Mouse (Mus musculus) embryonic facial prominence, embryonic 13.5 days (tissue): ENCODE data around the gene Ugt1a2. TPM values are rescaled to one million over a fixed set of nuclear protein-coding genes. Genes with fewer than 3 reads are reported as not detected.

Experiments
- ATAC-seq: fragments of 200-750 bp; cut with Nextera tagmentation; 2 replicates; pipeline ENCODE4 v1.8.0; 2017; ENCODE audit warnings: low read depth; ENCODE audit not compliant: insufficient number of reproducible peaks, insufficient read depth, low FRiP score, low TSS enrichment
- H3K27ac ChIP-seq: fragments of 300-500 bp; sonication (generic); 2 replicates; pipeline ENCODE4 v1.5.1; 2015; ENCODE audit warnings: moderate library complexity, mild to moderate bottlenecking, inconsistent platforms
- H3K27me3 ChIP-seq: fragments of 300-500 bp; sonication (generic); 2 replicates; pipeline ENCODE4 v1.6.1; 2015; ENCODE audit warnings: mild to moderate bottlenecking, inconsistent platforms
- H3K36me3 ChIP-seq: fragments of 300-500 bp; sonication (generic); 2 replicates; pipeline ENCODE4 v1.6.1; 2015; ENCODE audit warnings: mild to moderate bottlenecking, inconsistent platforms
- H3K4me1 ChIP-seq: fragments of 300-500 bp; sonication (generic); 2 replicates; pipeline ENCODE4 v1.6.1; 2015; ENCODE audit warnings: inconsistent platforms
- H3K4me2 ChIP-seq: fragments of 300-500 bp; sonication (generic); 2 replicates; pipeline ENCODE4 v1.6.1; 2015; ENCODE audit warnings: moderate library complexity, mild to moderate bottlenecking, inconsistent platforms
- H3K4me3 ChIP-seq: fragments of 300-500 bp; sonication (generic); 2 replicates; pipeline ENCODE4 v1.5.1; 2015; ENCODE audit warnings: mild to moderate bottlenecking, inconsistent platforms
- H3K9ac ChIP-seq: fragments of 300-500 bp; sonication (generic); 2 replicates; pipeline ENCODE4 v1.6.1; 2015; ENCODE audit warnings: mild to moderate bottlenecking, inconsistent platforms
- H3K9me3 ChIP-seq: fragments of 300-500 bp; sonication (generic); 2 replicates; pipeline ENCODE4 v1.6.1; 2016; ENCODE audit warnings: inconsistent platforms
- WGBS: fragments of 180-500 bp; shearing (Covaris S2); methylation state at CpG from one replicate; pipeline ENCODE4 v1.1.7; 2015; ENCODE audit warnings: mixed read lengths; 5-methylcytosine and 5-hydroxymethylcytosine counted together
- polyA plus RNA-seq: library from polyadenylated mRNA; unstranded; fragments of >200 nt; fragmentation: Nextera tagmentation; extraction: Ambion mirVana; gene quantifications from 2 replicates; pipeline ENCODE4 v1.2.1, GENCODE M21; 2015

Gene Ugt1a2
- polyA plus RNA-seq, 1 experiment from 2014 or later = not detected

DNA sequence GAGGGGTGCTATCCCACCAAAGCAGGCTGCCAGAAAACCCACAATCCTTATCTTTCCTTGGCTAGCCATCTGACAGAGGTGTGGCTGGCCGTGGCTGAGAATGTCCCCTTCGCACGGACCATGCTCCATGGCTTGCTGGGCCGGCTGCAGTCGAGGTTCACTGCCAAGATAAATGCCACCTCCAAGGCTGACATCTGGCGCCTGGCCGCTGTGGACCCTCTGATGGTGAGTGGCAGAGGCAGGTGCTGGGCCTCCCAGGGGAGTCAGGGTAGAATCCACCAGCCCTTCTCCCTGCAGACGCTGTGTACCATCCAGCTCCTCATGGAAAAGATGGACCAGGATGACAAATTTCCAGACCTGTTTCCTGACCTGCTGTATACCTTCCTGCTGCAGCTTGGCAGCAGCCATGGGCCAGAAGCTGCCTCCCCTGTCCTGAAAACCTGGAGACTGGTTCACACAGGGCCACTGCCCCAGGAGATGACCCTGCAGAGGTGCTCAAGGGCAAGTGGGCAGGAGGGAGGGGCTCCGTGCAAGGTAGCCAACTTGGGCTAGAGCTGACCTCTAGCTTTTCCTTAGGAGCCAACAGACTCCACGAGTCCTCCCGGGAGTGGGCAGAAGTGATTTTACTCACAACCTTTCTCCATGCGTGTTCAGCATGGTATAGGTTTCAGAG lies 54.5 kb downstream of the Ugt1a2 start:
- Histone ChIP-seq H3K9ac (no peak overlapping the region), H3K4me1 (no peaks in the 10 kb centered on the region), H3K27me3 (no peaks in the 10 kb centered on the region), H3K4me2 (no peak overlapping the region), H3K4me3 (no peak overlapping the region), H3K9me3 (peaks cover 68% of the 10 kb centered on the region), H3K27ac (no peak overlapping the region), H3K36me3 (peaks cover 7% of the 10 kb centered on the region)
- 86% methylated on average over 12 of the region's 12 CpGs for WGBS
- ATAC-seq = 0 out of 2 replicates have a peak, but pooled peaks have one; percentile 0

DNA sequence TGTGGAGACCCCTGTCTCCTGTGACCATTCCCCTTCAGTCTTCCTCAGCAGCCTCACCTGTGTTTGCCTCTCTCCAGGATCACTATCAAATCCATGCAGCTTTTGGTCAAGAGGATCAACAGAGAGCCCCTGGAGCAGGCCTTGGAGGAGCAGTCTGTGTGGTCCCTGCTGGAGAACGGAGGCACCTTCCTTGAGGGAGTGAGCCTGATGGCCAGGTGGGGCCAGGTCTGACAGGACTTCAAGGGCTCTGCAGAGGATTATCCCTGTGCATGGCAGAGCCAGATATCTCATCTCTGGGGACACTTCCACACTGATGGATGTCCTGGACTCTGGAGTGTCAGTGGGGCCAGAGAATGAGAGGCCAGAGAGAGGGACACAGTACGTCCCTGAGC lies 55.1 kb downstream of the Ugt1a2 start:
- H3K36me3 ChIP-seq = peaks cover 13% of the 10 kb centered on the region
- H3K27ac ChIP-seq = no peak overlapping the region
- 50% methylated on average over 2 of the region's 2 CpGs for WGBS
- H3K9ac ChIP-seq = no peak overlapping the region
- peak; percentile 5; the same call in 1 of the 2 replicates for ATAC-seq
- H3K4me2 ChIP-seq = no peak overlapping the region
- peaks cover 63% of the 10 kb centered on the region for H3K9me3 ChIP-seq
- no peaks in the 10 kb centered on the region for H3K4me1 ChIP-seq
- no peak overlapping the region for H3K4me3 ChIP-seq
- H3K27me3 ChIP-seq = no peaks in the 10 kb centered on the region

DNA sequence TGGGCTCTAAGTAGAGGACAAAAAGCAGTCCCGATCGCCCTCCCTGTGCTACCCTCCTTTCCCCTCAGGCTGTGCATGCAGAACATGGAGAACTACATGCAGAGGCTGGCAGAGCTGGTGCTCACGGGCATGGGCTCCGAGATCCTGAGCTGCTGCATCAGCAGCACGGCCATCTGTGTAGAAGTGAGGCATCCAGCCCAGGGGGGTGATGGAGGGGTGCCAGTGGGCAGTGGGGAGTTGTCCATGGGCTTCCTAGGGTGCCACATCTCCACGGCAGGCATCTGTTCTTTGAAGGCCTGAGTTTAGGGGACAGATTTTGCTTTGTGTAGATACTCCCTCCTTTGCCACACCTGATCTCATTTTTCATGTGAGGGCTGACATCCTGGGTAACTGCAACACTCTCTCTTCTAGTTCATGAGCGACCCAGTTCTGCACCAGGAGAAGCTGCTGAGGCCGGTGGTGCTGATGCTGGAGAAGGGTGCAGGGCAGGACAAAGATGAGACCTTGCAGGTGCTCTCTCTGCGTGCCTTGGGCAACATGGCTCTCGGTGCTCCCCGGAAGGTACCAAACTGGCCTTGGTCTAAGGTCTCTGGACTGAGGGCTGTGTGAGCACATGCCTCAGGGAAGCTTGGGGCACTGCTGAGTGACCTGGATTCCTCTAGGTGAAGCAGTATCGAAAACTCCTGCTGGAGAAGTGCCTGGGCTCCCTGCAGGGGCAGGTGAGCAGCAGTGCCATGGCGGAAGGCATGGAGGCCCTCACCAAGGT lies 55.8 kb downstream of the Ugt1a2 start:
- Histone ChIP-seq H3K4me2 (no peak overlapping the region), H3K27ac (no peak overlapping the region), H3K36me3 (peaks cover 20% of the 10 kb centered on the region), H3K4me3 (no peak overlapping the region), H3K9ac (no peak overlapping the region), H3K9me3 (peaks cover 56% of the 10 kb centered on the region), H3K4me1 (no peaks in the 10 kb centered on the region), H3K27me3 (no peaks in the 10 kb centered on the region)
- ATAC-seq = no peak
- WGBS = 78% methylated on average over 13 of the region's 13 CpGs

DNA sequence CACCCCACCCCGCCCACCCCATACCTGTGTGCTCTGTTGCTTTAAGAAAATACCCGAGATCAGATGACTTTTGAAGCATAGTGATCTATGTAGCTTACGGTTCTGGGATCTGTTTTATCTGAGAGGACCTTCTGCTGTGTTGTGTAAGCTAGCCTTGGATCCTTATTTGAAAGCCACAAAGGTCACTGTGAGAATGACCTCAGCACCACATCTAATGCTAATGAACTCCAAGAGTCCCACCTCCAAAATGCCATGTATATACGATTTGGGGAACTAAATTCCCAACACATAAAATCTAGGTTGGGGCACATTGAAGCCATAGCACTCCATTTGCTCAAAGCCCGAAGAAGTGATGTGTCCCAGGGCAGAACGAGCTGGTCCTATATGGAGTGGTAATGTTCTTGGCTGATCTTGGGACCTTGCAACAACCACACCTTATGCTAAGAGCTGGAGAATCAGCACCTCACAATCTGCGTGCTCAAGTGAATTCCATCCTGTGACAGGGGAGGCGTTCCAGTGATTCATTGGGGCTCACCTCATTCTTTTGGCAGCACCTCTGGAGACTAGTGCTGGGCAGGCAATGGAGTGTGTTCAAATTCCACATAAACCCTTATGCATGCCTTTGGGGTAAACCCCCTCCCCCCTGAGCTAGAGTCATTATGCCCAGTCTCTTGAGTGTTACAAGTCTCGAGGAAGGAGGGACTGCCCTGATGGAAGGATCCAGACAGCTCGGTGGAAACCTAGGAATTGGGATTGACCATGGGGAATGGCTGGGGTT lies 56.7 kb downstream of the Ugt1a2 start:
- H3K4me3 ChIP-seq = no peak overlapping the region
- peaks cover 50% of the 10 kb centered on the region for H3K9me3 ChIP-seq
- H3K4me2 ChIP-seq = no peak overlapping the region
- no peak for ATAC-seq
- no peaks in the 10 kb centered on the region for H3K4me1 ChIP-seq
- 76% methylated on average over 10 of the region's 10 CpGs for WGBS
- no peak overlapping the region for H3K9ac ChIP-seq
- peaks cover 29% of the 10 kb centered on the region for H3K36me3 ChIP-seq
- H3K27ac ChIP-seq = no peak overlapping the region
- H3K27me3 ChIP-seq = no peaks in the 10 kb centered on the region

DNA sequence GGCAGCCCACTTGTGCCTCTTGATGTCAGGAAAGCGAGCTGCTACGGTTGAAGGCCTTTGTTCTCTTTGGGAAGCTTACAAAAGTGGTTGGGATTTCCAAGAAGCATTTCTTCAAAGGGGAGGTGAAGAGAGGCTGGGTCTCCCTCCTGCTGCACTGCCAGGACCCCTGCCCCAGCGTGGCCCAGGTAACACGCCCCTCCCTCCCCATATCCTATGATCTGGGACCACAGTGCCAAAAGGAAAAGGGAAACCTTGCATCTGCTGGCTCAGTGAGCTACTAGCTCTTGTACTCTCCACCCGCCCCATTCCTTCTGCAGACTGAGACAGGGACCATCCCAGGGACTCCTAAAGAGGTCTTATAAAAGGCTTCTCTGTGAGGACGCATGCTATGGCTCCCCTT lies 57.3 kb downstream of the Ugt1a2 start:
- H3K4me2 ChIP-seq = no peak overlapping the region
- peaks cover 44% of the 10 kb centered on the region for H3K9me3 ChIP-seq
- WGBS = 84% methylated on average over 6 of the region's 6 CpGs
- no peaks in the 10 kb centered on the region for H3K27me3 ChIP-seq
- no peak overlapping the region for H3K9ac ChIP-seq
- H3K4me3 ChIP-seq = no peak overlapping the region
- H3K4me1 ChIP-seq = no peaks in the 10 kb centered on the region
- ATAC-seq = no peak
- H3K36me3 ChIP-seq = peaks cover 35% of the 10 kb centered on the region
- H3K27ac ChIP-seq = no peak overlapping the region

DNA sequence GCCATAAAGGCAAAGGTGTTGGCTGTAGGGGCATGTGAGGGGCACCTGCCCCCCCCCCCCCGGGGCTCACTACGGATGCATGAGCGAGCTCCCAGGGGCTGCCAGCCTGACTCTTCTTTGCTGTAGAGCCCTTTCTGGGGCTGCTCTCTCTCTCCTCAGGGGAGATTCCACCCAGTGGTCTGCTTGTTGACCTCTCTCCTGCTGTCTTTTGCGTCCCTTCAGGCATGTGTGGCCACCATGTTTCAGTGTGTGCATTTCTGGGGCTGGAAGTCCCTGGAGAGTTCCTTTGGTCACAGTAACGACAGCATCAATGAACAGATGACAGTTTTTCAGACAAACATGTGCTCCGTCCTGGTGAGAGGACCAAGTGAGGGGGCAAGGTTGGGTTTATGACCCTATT lies 58.0 kb downstream of the Ugt1a2 start:
- WGBS = 72% methylated on average over 6 of the region's 6 CpGs
- no peak for ATAC-seq
- H3K9ac ChIP-seq = no peak overlapping the region
- no peaks in the 10 kb centered on the region for H3K4me1 ChIP-seq
- H3K36me3 ChIP-seq = peaks cover 42% of the 10 kb centered on the region
- H3K4me2 ChIP-seq = no peak overlapping the region
- H3K27ac ChIP-seq = no peak overlapping the region
- peaks cover 41% of the 10 kb centered on the region for H3K9me3 ChIP-seq
- no peak overlapping the region for H3K4me3 ChIP-seq
- H3K27me3 ChIP-seq = no peaks in the 10 kb centered on the region

DNA sequence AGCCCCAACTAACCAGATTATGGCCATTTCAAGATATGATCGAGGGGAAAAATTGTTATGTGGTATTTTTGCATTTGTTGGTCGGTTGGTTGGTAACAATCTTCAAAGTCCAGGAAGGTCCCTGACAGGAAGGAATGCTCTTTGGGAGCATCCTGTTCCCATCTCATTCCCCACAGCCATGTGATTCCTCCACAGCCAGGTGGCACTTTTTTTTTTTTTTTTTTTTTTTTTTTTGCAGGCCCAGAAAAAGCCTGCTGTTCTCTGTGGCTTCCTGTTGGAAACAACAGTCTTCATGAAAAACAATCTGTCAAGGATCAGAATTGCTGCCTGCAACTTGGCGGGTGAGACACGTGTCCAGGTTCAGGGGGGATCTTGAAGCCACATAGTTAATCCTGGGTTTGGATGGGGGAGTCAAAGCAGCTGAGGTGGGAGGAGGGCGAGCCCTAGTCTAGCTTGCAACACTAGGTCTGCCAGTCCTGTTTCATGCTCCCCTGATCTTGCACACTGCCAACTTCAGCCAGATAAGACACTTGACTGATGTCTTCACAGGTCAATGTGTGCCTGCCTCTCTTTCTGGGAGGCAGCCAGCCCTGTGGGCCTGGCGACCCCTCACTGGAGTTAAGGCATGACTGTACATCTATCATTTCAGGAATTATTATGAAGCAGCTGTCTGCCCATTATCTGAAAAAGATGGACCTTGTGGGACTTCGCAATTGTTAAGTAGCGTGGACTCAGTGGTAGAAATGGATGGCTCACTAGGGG lies 58.7 kb downstream of the Ugt1a2 start:
- peaks cover 36% of the 10 kb centered on the region for H3K9me3 ChIP-seq
- H3K4me1 ChIP-seq = no peaks in the 10 kb centered on the region
- peaks cover 49% of the 10 kb centered on the region for H3K36me3 ChIP-seq
- H3K27ac ChIP-seq = no peak overlapping the region
- H3K9ac ChIP-seq = no peak overlapping the region
- no peak overlapping the region for H3K4me2 ChIP-seq
- H3K27me3 ChIP-seq = no peaks in the 10 kb centered on the region
- WGBS = 74% methylated on average over 8 of the region's 8 CpGs
- no peak overlapping the region for H3K4me3 ChIP-seq
- no peak for ATAC-seq

DNA sequence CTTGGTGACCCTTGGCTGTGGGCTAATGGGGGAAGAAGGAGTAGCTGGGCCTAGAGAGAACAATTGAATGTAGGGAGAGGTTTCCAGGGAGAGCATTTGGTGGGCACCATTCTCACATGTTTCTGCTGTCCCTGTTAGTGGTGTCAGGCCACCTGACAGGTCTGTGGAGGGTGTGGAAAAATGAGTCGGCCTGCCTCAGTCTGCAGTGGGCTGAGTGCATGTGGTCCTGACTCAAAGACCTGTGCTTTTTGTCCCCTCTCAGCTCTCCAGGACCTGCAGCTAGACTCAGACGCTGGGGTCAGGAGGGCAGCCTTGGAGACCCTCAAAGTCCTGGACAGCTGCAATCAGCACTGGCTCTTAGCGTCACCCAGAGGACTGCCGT lies 59.2 kb downstream of the Ugt1a2 start:
- ATAC-seq = no peak
- H3K27ac ChIP-seq = no peak overlapping the region
- H3K36me3 ChIP-seq = peaks cover 55% of the 10 kb centered on the region
- no peaks in the 10 kb centered on the region for H3K4me1 ChIP-seq
- H3K4me2 ChIP-seq = no peak overlapping the region
- no peak overlapping the region for H3K9ac ChIP-seq
- H3K4me3 ChIP-seq = no peak overlapping the region
- WGBS = 78% methylated on average over 4 of the region's 4 CpGs
- H3K9me3 ChIP-seq = peaks cover 30% of the 10 kb centered on the region
- no peaks in the 10 kb centered on the region for H3K27me3 ChIP-seq

DNA sequence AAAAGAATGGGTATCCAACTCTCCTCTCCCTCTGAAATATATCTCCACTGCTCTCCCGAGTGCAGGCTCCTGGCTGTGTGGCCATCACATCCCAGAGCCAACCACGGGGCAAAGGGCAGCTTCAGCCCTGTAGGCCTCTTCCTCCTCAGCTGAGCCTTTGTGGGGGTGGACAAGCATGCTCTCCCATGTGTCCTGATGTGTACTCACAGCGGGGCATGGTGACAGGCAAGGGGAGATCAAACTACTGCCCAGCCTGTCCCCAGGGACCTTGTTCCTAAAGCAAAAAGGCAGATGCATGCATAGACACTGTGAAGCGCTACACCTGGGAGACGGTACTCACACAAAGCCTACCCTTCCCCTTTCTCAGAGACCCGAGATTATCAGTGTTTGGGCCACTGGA lies 59.7 kb downstream of the Ugt1a2 start:
- H3K9ac ChIP-seq = no peak overlapping the region
- H3K27me3 ChIP-seq = no peaks in the 10 kb centered on the region
- no peaks in the 10 kb centered on the region for H3K4me1 ChIP-seq
- no peak overlapping the region for H3K4me3 ChIP-seq
- H3K27ac ChIP-seq = no peak overlapping the region
- WGBS = 82% methylated on average over 6 of the region's 6 CpGs
- ATAC-seq = no peak
- peaks cover 59% of the 10 kb centered on the region for H3K36me3 ChIP-seq
- peaks cover 26% of the 10 kb centered on the region for H3K9me3 ChIP-seq
- H3K4me2 ChIP-seq = no peak overlapping the region

DNA sequence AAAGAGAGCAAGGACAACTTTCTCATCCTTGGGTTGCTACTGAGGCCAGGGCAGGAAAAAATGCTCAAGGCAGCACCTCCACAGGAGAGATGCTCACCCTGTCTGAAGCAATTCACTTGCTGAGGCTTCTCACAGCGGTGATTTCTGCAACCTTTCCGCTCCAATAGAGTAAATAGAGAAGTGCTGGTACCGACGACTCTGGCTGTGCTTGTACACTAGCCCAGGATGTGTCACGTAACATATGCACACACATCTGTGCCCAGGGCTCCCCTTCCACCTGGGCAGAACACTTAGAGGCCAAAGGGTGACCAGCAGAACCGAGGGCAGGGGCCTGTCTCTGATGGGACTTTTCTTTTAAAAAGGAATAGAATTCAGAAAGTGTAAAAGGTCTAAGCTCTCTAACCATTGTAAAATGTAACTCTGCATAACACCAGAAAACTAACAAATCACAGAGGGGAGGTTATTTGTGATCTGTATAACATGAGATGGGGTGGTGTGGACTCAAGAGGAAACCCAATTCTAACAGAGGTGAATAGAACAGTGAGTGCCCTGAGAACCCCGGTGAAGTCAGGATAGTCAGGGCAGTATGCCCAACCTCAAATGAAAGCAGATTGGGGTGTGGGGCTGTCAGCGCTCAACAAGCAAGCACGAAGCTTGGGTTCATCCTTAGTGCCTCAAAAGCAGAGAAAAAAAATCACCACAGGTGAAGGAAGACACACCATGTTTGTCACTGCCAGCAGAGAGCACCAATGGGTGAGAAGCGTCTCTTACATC lies 60.4 kb downstream of the Ugt1a2 start:
- no peak overlapping the region for H3K4me3 ChIP-seq
- H3K36me3 ChIP-seq = peaks cover 66% of the 10 kb centered on the region
- H3K27me3 ChIP-seq = no peaks in the 10 kb centered on the region
- ATAC-seq = no peak
- WGBS = 85% methylated on average over 10 of the region's 10 CpGs
- peaks cover 23% of the 10 kb centered on the region for H3K9me3 ChIP-seq
- H3K9ac ChIP-seq = no peak overlapping the region
- no peak overlapping the region for H3K27ac ChIP-seq
- H3K4me2 ChIP-seq = no peak overlapping the region
- no peaks in the 10 kb centered on the region for H3K4me1 ChIP-seq
